Mouse (Mus musculus) intestine, embryonic 16.5 days (tissue): ENCODE measurements around the gene Ctsf. TPM values are rescaled to one million over a fixed set of nuclear protein-coding genes. Genes with fewer than 3 reads are reported as not detected.
A peak's percentile ranks its signal among the peaks of the same experiment; 100 is the strongest.

ENCODE experiments used
- ATAC-seq: fragments of 200-750 bp; cut with Nextera tagmentation; 2 replicates; pipeline ENCODE4 v1.8.0; 2017; ENCODE audit warnings: moderate TSS enrichment, moderate library complexity
- H3K27ac ChIP-seq: fragments of 300-500 bp; sonication (generic); 2 replicates; pipeline ENCODE4 v1.5.1; 2014; ENCODE audit warnings: mild to moderate bottlenecking, low read length
- H3K27me3 ChIP-seq: fragments of 300-500 bp; sonication (generic); replicated peaks from 2 replicates; pipeline ENCODE4 v1.6.1; 2014; ENCODE audit warnings: low read length, control low read depth, mixed read lengths; ENCODE audit not compliant: control insufficient read depth, insufficient read depth
- H3K36me3 ChIP-seq: fragments of 300-500 bp; sonication (generic); 2 replicates; pipeline ENCODE4 v1.6.1; 2014; ENCODE audit warnings: low read length, control low read depth; ENCODE audit not compliant: control insufficient read depth, insufficient read depth
- H3K4me1 ChIP-seq: fragments of 300-500 bp; sonication (generic); 2 replicates; pipeline ENCODE4 v1.6.1; 2014; ENCODE audit warnings: low read length, control low read depth, mixed read lengths; ENCODE audit not compliant: control insufficient read depth, insufficient read depth
- H3K4me2 ChIP-seq: fragments of 300-500 bp; sonication (generic); 2 replicates; pipeline ENCODE4 v1.6.1; 2014; ENCODE audit warnings: low read depth, low read length, control low read depth
- H3K4me3 ChIP-seq: fragments of 300-500 bp; sonication (generic); 2 replicates; pipeline ENCODE4 v1.5.1; 2014; ENCODE audit warnings: mild to moderate bottlenecking, low read length
- H3K9ac ChIP-seq: fragments of 300-500 bp; sonication (generic); 2 replicates; pipeline ENCODE4 v1.6.1; 2014; ENCODE audit warnings: low read depth, low read length
- H3K9me3 ChIP-seq: fragments of 300-500 bp; sonication (generic); 2 replicates; pipeline ENCODE4 v1.6.1; 2016; ENCODE audit warnings: low read length, control low read depth; ENCODE audit not compliant: control insufficient read depth
- WGBS: fragments of 180-500 bp; shearing (Covaris S2); extraction: QIAGEN DNeasy Blood & Tissue Kit; methylation state at CpG from one replicate; pipeline ENCODE4 v1.1.7; 2014; 5-methylcytosine and 5-hydroxymethylcytosine counted together
- polyA plus RNA-seq: library from polyadenylated mRNA; unstranded; fragments of >200 nt; fragmentation: Nextera tagmentation; extraction: Ambion mirVana; gene quantifications from 2 replicates; pipeline ENCODE4 v1.2.1, GENCODE M21; 2015

The Ctsf gene
- polyA plus RNA-seq, 1 experiment from 2014 or later = 26.3 TPM

DNA sequence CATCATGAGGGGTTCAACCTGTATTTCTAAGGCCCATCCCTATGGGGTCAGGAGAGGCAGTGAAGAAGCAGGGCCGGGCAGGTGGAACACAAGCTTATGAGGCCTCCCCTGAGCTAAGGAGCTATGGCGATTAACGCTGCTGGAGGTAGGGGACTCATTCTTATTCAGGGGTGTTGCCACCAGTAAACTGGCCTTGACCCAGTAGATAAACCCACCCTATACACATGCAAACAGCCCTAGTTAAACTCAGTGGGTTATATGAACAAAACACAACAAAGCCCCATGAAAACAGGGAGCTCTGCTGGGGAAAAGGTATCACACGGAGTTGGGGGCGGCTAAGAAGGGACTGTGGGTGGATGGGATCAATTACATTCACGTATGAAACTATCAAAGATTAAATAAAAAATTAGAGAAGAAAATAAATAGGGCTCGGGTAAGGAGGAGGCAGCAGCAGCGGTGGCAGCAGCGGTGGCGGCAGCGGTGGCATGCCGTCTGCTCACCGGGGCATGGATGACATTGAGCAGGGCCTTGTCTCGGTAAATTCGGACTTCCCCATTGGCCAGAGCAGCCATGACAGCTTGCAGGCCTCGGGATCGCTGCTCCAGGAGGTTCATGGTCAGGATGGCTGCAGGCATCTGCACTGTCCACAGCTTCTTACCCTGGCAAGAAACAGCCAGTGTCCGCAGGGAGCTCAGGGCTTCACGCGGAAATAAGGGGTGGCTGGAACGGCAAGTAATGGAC, 42.0 kb downstream of the Ctsf start:
- WGBS = 58% methylated on average over 21 of the region's 21 CpGs
- Histone ChIP-seq H3K4me2 (no peak overlapping the region), H3K9ac (no peak overlapping the region), H3K4me3 (no peak overlapping the region), H3K4me1 (no peaks in the 10 kb centered on the region), H3K27me3 (no peaks in the 10 kb centered on the region), H3K9me3 (no peaks in the 10 kb centered on the region), H3K27ac (no peak overlapping the region), H3K36me3 (no peaks in the 10 kb centered on the region)
- no peak for ATAC-seq

DNA sequence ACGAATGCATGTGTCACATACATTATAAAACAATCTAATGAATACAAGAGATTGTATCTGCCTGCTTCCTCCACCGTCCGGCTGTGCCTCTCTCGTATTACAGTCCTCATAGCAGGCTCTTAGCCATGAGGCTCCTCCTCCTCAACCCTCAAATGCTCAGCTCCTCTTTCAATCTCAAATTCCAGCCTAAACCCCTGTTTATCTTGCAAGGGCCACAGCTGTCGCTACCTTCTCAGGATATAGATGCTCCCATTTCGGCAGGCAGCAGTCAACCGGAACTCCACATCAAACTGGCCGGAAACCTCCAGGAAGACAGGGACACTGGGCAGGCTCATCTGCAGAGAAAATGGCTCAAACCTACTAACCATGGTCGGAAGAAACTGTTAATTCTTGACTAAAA, 44.0 kb downstream of the Ctsf start:
- 0 out of 2 replicates have a peak, but pooled peaks cover 2% of the 10 kb centered on the region for H3K36me3 ChIP-seq
- no peak overlapping the region for H3K27ac ChIP-seq

DNA sequence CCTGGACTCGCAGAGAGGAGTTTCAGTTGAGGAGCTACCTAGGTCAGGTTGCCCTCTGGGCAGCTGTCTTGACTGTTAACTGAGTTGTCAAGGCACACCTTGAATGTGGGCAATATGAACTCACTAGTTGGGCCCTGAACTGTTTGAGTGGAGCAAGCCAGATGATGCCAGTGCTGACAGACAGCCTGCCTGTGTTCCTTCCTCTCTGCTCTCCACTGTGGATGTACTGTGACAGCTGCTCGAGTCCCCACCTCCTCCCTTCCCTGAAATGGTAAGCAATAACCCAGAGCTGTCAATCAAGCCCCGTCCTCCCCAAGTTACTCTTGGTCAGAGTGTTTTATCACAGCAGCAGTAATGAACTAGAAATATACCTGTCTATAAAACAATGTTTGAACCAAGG, 45.0 kb downstream of the Ctsf start:
- Histone ChIP-seq H3K9ac (no peak overlapping the region), H3K36me3 (0 out of 2 replicates have a peak, but pooled peaks cover 2% of the 10 kb centered on the region), H3K4me2 (no peak overlapping the region), H3K4me3 (no peak overlapping the region), H3K9me3 (no peaks in the 10 kb centered on the region), H3K27ac (no peak overlapping the region), H3K4me1 (no peaks in the 10 kb centered on the region), H3K27me3 (no peaks in the 10 kb centered on the region)
- ATAC-seq = no peak
- 84% methylated on average over 3 of the region's 3 CpGs for WGBS

More for the DNA sequence above, 44.0 kb downstream of the Ctsf start:
- Histone ChIP-seq H3K9me3 (no peaks in the 10 kb centered on the region), H3K4me3 (no peak overlapping the region), H3K4me1 (no peaks in the 10 kb centered on the region), H3K4me2 (no peak overlapping the region), H3K9ac (no peak overlapping the region), H3K27me3 (no peaks in the 10 kb centered on the region)
- 77% methylated on average over 9 of the region's 9 CpGs for WGBS
- no peak for ATAC-seq

DNA sequence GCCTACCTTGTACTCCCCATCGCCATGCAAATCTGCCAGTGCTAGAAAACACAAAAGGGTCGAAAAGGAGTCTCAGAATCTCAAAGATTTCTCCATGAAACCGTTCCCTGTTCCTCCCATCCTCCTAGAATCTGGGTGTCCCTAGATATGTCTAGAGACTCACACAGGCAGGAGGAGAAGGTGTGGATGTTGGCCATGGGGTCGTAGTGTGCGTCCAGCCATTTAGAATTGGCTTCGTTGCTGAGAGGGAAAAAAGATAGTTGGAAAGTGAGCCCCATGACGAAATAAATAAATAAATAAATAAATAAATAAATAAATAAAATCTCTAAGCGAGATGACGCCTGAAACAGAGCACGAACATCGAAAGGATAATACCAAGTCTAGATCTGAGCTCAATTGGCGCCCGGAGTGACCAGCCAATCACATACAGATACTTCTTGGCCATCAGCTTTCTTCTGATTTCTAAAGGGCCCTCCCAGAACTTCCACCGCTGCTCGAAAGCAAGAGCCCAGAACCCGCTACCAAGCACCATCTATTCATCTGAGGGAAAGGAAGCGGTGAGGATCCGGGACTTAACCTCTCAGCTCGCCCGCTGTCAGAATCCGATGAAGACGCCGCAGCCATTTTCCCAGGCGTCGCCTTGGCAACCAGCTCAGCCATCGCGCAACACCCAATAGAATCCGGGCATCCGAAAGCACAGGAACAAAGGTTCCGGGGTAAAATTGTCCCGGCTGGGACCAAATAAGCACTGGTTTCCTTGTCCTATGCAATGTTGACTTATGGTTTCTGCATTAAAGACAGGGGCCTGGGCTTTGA, 51.3 kb downstream of the Ctsf start, which contains the start of gene Bbs1:
Gene Bbs1, minus strand, starts transcription at position 650 of the 816 bp plus-strand sequence.
- WGBS = 9% methylated on average over 31 of the region's 31 CpGs
- ATAC-seq = peak; percentile 65
- Histone ChIP-seq H3K4me2 (peak within 1 kb of the TSS; percentile 71), H3K4me3 (peak within 1 kb of the TSS; percentile 67), H3K4me1 (no peaks in the 10 kb centered on the region), H3K9me3 (no peaks in the 10 kb centered on the region), H3K36me3 (peaks cover 27% of the 10 kb centered on the region), H3K27ac (no peak within 1 kb of the TSS; the same call in 1 of the 2 replicates), H3K9ac (peak within 1 kb of the TSS; percentile 67), H3K27me3 (no peaks in the 10 kb centered on the region)

DNA sequence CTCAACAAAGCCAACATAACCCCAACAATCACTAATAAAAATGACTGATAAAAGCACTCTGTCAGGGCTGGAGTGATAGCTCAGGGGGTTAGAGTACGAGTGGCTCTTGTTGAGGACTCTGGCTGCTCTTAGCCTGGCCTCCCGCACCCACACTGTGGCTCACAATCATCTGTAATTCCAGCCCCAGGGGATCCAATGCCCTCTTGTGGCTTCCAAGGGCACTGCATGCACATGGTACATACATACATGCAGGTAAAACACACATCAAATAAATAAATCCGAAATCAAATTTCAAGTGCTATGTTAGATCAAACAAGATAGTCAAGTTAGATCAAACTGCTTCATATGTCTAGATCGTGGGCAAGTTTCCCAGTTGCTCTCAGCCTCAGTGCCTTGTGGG, 53.2 kb downstream of the Ctsf start:
- H3K27ac ChIP-seq = no peak overlapping the region
- no peak for ATAC-seq

DNA sequence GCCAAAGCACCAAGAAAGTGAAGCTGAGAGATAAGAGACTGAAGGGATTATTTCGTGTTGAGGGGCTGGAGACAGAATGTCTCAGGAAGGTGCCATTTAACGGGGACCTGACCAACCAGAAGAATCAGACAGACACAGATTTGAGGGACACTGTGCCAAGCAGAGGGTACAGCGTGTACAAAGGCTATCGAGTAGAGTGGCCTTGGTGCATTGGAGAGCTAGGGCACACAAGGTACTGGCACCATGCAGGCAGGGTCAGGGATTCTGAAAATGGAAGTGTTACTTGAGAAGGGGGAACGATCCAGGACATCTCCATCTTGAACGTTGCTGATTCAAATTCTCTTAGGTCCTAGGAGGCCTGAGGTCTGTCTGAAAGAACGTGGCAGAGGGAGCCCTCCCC, 54.4 kb downstream of the Ctsf start:
- H3K27me3 ChIP-seq = no peaks in the 10 kb centered on the region
- H3K4me1 ChIP-seq = no peaks in the 10 kb centered on the region
- peaks cover 36% of the 10 kb centered on the region for H3K36me3 ChIP-seq
- H3K27ac ChIP-seq = no peak overlapping the region
- no peak for ATAC-seq
- WGBS = 93% methylated on average over 7 of the region's 7 CpGs
- no peaks in the 10 kb centered on the region for H3K9me3 ChIP-seq
- H3K4me2 ChIP-seq = no peak overlapping the region
- H3K4me3 ChIP-seq = no peak overlapping the region
- no peak overlapping the region for H3K9ac ChIP-seq

More for the DNA sequence above, 53.2 kb downstream of the Ctsf start:
- Histone ChIP-seq H3K4me2 (no peak overlapping the region), H3K27me3 (no peaks in the 10 kb centered on the region), H3K4me3 (no peak overlapping the region), H3K36me3 (peaks cover 25% of the 10 kb centered on the region), H3K4me1 (no peaks in the 10 kb centered on the region), H3K9ac (no peak overlapping the region), H3K9me3 (no peaks in the 10 kb centered on the region)
- WGBS = 76% methylated on average over 4 of the region's 4 CpGs

Other genes starting within 250 kb of the Ctsf start
- gene Lrfn4, start 239.5 kb upstream of the Ctsf start, polyA plus RNA-seq = 2.7 and 4.0 TPM in 2 replicates
- gene Rce1, start 229.5 kb upstream of the Ctsf start, polyA plus RNA-seq = 66.0 and 69.2 TPM in 2 replicates
- gene Gm960, start 156.5 kb upstream of the Ctsf start, polyA plus RNA-seq = 1.1 and 2.1 TPM in 2 replicates
- gene Sptbn2, start 144.0 kb upstream of the Ctsf start, polyA plus RNA-seq = 0.77 and 0.88 TPM in 2 replicates
- gene Rbm4b, start 98.6 kb upstream of the Ctsf start, polyA plus RNA-seq = 38.5 and 41.6 TPM in 2 replicates
- 47.3 and 49.4 TPM in 2 replicates for gene Rbm4, start 61.2 kb upstream of the Ctsf start, polyA plus RNA-seq
- 29.4 and 30.1 TPM in 2 replicates for gene Gm21992, start 43.5 kb upstream of the Ctsf start, polyA plus RNA-seq
- 73.1 and 77.0 TPM in 2 replicates for gene Rbm14, start 43.5 kb upstream of the Ctsf start, polyA plus RNA-seq
- 61.4 and 65.8 TPM in 2 replicates for gene Ccs, start 15.8 kb upstream of the Ctsf start, polyA plus RNA-seq
- 0.06 TPM in 1 of 2 replicates, not detected in the other for gene Ccdc87, start 15.8 kb upstream of the Ctsf start, polyA plus RNA-seq
- 1.1 and 1.3 TPM in 2 replicates for gene Actn3, start 22.8 kb downstream of the Ctsf start, polyA plus RNA-seq
- gene Zdhhc24, start 23.5 kb downstream of the Ctsf start, polyA plus RNA-seq = 10.9 and 11.1 TPM in 2 replicates
- 2.4 and 2.8 TPM in 2 replicates for gene Bbs1, start 51.5 kb downstream of the Ctsf start, polyA plus RNA-seq
- gene Dpp3, start 73.2 kb downstream of the Ctsf start, polyA plus RNA-seq = 137 and 138 TPM in 2 replicates
- 1.3 and 1.6 TPM in 2 replicates for gene Peli3, start 88.0 kb downstream of the Ctsf start, polyA plus RNA-seq
- gene Mrpl11, start 107.0 kb downstream of the Ctsf start, polyA plus RNA-seq = 88.1 and 98.2 TPM in 2 replicates
- gene Npas4, start 135.2 kb downstream of the Ctsf start, polyA plus RNA-seq = 0.13 and 0.22 TPM in 2 replicates
- 4.5 and 5.4 TPM in 2 replicates for gene Slc29a2, start 168.7 kb downstream of the Ctsf start, polyA plus RNA-seq
- 34.2 and 39.3 TPM in 2 replicates for gene B4gat1, start 183.7 kb downstream of the Ctsf start, polyA plus RNA-seq
- 0.92 and 1.5 TPM in 2 replicates for gene AC124502.3, start 183.8 kb downstream of the Ctsf start, polyA plus RNA-seq
- 43.7 and 44.1 TPM in 2 replicates for gene Brms1, start 186.2 kb downstream of the Ctsf start, polyA plus RNA-seq
- gene Rin1, start 195.4 kb downstream of the Ctsf start, polyA plus RNA-seq = 2.5 and 2.8 TPM in 2 replicates
- 42.8 and 49.6 TPM in 2 replicates for gene Cd248, start 212.9 kb downstream of the Ctsf start, polyA plus RNA-seq
- gene Tmem151a, start 230.4 kb downstream of the Ctsf start, polyA plus RNA-seq = 4.7 and 5.1 TPM in 2 replicates
- 155 and 176 TPM in 2 replicates for gene Yif1a, start 233.4 kb downstream of the Ctsf start, polyA plus RNA-seq
- gene Cnih2, start 243.4 kb downstream of the Ctsf start, polyA plus RNA-seq = 8.1 and 8.3 TPM in 2 replicates